Mouse (Mus musculus): ENCODE data around the gene Agap1. TPM values are rescaled to one million over a fixed set of nuclear protein-coding genes. Genes with fewer than 3 reads are reported as not detected.
A peak's percentile ranks its signal among the peaks of the same experiment; 100 is the strongest.
"Not testable (repeated sequence)": the region's sequence is repeated elsewhere in the genome, so short reads cannot be mapped to it uniquely, and the experiment has no call there.

Agap1 gene
- polyA plus RNA-seq, 1 experiment from 2014 or later: 42.6 TPM

GRCm38 (mm10) chr1:89481154-89481553, 26.5 kb downstream of the Agap1 start:
- Histone ChIP-seq H3K9ac (replicated peaks) (no peak overlapping the region), H3K4me1 (peaks cover 54% of the 10 kb centered on the region), H3K27ac (replicated peaks) (no peak overlapping the region), H3K36me3 (no peaks in the 10 kb centered on the region), H3K4me3 (replicated peaks) (no peak overlapping the region), H3K27me3 (replicated peaks) (no peaks in the 10 kb centered on the region), H3K4me2 (no peak overlapping the region), H3K9me3 (replicated peaks) (no peaks in the 10 kb centered on the region)
- ATAC-seq (ENCODE audit: low FRiP score): no peak
- WGBS: 71% methylated on average over 9 of the region's 9 CpGs

GRCm38 (mm10) chr1:89482812-89483211, 28.2 kb downstream of the Agap1 start:
- 52% methylated on average over 5 of the region's 5 CpGs for WGBS
- ATAC-seq (ENCODE audit: low FRiP score): no peak
- no peak overlapping the region for H3K27ac ChIP-seq (replicated peaks)
- H3K4me3 ChIP-seq (replicated peaks): no peak overlapping the region
- H3K9me3 ChIP-seq (replicated peaks): no peaks in the 10 kb centered on the region
- no peaks in the 10 kb centered on the region for H3K36me3 ChIP-seq
- peaks cover 63% of the 10 kb centered on the region for H3K4me1 ChIP-seq
- no peak overlapping the region for H3K9ac ChIP-seq (replicated peaks)
- no peaks in the 10 kb centered on the region for H3K27me3 ChIP-seq (replicated peaks)
- no peak overlapping the region for H3K4me2 ChIP-seq

GRCm38 (mm10) chr1:89486891-89487290, 32.3 kb downstream of the Agap1 start:
- Histone ChIP-seq H3K4me1 (peaks cover 43% of the 10 kb centered on the region), H3K9ac (replicated peaks) (no peak overlapping the region), H3K27ac (replicated peaks) (no peak overlapping the region), H3K9me3 (replicated peaks) (no peaks in the 10 kb centered on the region), H3K4me2 (no peak overlapping the region), H3K4me3 (replicated peaks) (no peak overlapping the region), H3K36me3 (no peaks in the 10 kb centered on the region), H3K27me3 (replicated peaks) (no peaks in the 10 kb centered on the region)
- WGBS: 93% methylated on average over 6 of the region's 6 CpGs
- ATAC-seq (ENCODE audit: low FRiP score): no peak

- no peak overlapping the region for H3K4me2 ChIP-seq
- H3K27me3 ChIP-seq (replicated peaks): no peaks in the 10 kb centered on the region
- no peak overlapping the region for H3K27ac ChIP-seq (replicated peaks)
- 57% methylated on average over 17 of the region's 17 CpGs for WGBS
- no peak overlapping the region for H3K9ac ChIP-seq (replicated peaks)
- no peak overlapping the region for H3K4me3 ChIP-seq (replicated peaks)
- peaks cover 35% of the 10 kb centered on the region for H3K4me1 ChIP-seq
- H3K36me3 ChIP-seq: no peaks in the 10 kb centered on the region
- H3K9me3 ChIP-seq (replicated peaks): no peaks in the 10 kb centered on the region
- peak; percentile 25; the same call in 1 of the 2 replicates for ATAC-seq (ENCODE audit: low FRiP score)
These were observed 34.7 kb downstream of the Agap1 start for GRCm38 (mm10) chr1:89489111-89489971.

- H3K4me1 ChIP-seq: peaks cover 37% of the 10 kb centered on the region
These were observed 38.6 kb downstream of the Agap1 start for GRCm38 (mm10) chr1:89493177-89493576.

GRCm38 (mm10) chr1:89494816-89495215, 40.2 kb downstream of the Agap1 start:
- Histone ChIP-seq H3K4me3 (replicated peaks) (no peak overlapping the region), H3K27ac (replicated peaks) (no peak overlapping the region; the same call in 1 of the 2 replicates), H3K9me3 (replicated peaks) (no peaks in the 10 kb centered on the region), H3K9ac (replicated peaks) (no peak overlapping the region), H3K4me1 (peaks cover 38% of the 10 kb centered on the region), H3K27me3 (replicated peaks) (no peaks in the 10 kb centered on the region), H3K4me2 (no peak overlapping the region), H3K36me3 (no peaks in the 10 kb centered on the region)
- no peak for ATAC-seq (ENCODE audit: low FRiP score)
- WGBS: 73% methylated on average over 1 of the region's 1 CpGs

More at GRCm38 (mm10) chr1:89493177-89493576, 38.6 kb downstream of the Agap1 start:
- Histone ChIP-seq H3K27me3 (replicated peaks) (no peaks in the 10 kb centered on the region), H3K27ac (replicated peaks) (no peak overlapping the region), H3K9ac (replicated peaks) (no peak overlapping the region), H3K36me3 (no peaks in the 10 kb centered on the region), H3K4me3 (replicated peaks) (no peak overlapping the region), H3K4me2 (no peak overlapping the region), H3K9me3 (replicated peaks) (no peaks in the 10 kb centered on the region)
- ATAC-seq (ENCODE audit: low FRiP score): no peak
- WGBS: 88% methylated on average over 5 of the region's 5 CpGs

- Histone ChIP-seq H3K27ac (replicated peaks) (no peak overlapping the region), H3K4me3 (replicated peaks) (no peak overlapping the region), H3K4me1 (peaks cover 49% of the 10 kb centered on the region), H3K4me2 (no peak overlapping the region), H3K9ac (replicated peaks) (no peak overlapping the region), H3K36me3 (no peaks in the 10 kb centered on the region), H3K9me3 (replicated peaks) (no peaks in the 10 kb centered on the region), H3K27me3 (replicated peaks) (no peaks in the 10 kb centered on the region)
- ATAC-seq (ENCODE audit: low FRiP score): no peak
- 70% methylated on average over 7 of the region's 7 CpGs for WGBS
These were observed 41.6 kb downstream of the Agap1 start for GRCm38 (mm10) chr1:89496204-89496603.

- Histone ChIP-seq H3K4me3 (replicated peaks) (no peak overlapping the region), H3K36me3 (no peaks in the 10 kb centered on the region), H3K9ac (replicated peaks) (no peak overlapping the region), H3K4me2 (no peak overlapping the region), H3K9me3 (replicated peaks) (no peaks in the 10 kb centered on the region), H3K27me3 (replicated peaks) (no peaks in the 10 kb centered on the region), H3K4me1 (peaks cover 36% of the 10 kb centered on the region), H3K27ac (replicated peaks) (no peak overlapping the region)
- 70% methylated on average over 2 of the region's 2 CpGs for WGBS
- no peak for ATAC-seq (ENCODE audit: low FRiP score)
These were observed 46.3 kb downstream of the Agap1 start for GRCm38 (mm10) chr1:89500925-89501324.

GRCm38 (mm10) chr1:89501346-89501745, 46.7 kb downstream of the Agap1 start:
- Histone ChIP-seq H3K4me1 (peaks cover 36% of the 10 kb centered on the region), H3K9ac (replicated peaks) (no peak overlapping the region), H3K4me3 (replicated peaks) (no peak overlapping the region), H3K9me3 (replicated peaks) (no peaks in the 10 kb centered on the region), H3K36me3 (no peaks in the 10 kb centered on the region), H3K27me3 (replicated peaks) (no peaks in the 10 kb centered on the region), H3K27ac (replicated peaks) (no peak overlapping the region), H3K4me2 (no peak overlapping the region)
- ATAC-seq (ENCODE audit: low FRiP score): no peak
- WGBS: 93% methylated on average over 4 of the region's 4 CpGs

- not testable (repeated sequence) for H3K4me2 ChIP-seq; H3K36me3 ChIP-seq; H3K4me3 ChIP-seq (replicated peaks); H3K27me3 ChIP-seq (replicated peaks); H3K9me3 ChIP-seq (replicated peaks); H3K27ac ChIP-seq (replicated peaks); ATAC-seq (ENCODE audit: low FRiP score); H3K9ac ChIP-seq (replicated peaks)
- peaks cover 34% of the 10 kb centered on the region for H3K4me1 ChIP-seq
These were observed 47.3 kb downstream of the Agap1 start for GRCm38 (mm10) chr1:89501891-89502290.

- no peak overlapping the region for H3K27ac ChIP-seq (replicated peaks)
- H3K4me2 ChIP-seq: no peak overlapping the region
- no peaks in the 10 kb centered on the region for H3K9me3 ChIP-seq (replicated peaks)
- no peak overlapping the region for H3K4me3 ChIP-seq (replicated peaks)
- WGBS: 56% methylated on average over 2 of the region's 2 CpGs
- ATAC-seq (ENCODE audit: low FRiP score): no peak
- H3K4me1 ChIP-seq: peaks cover 41% of the 10 kb centered on the region
- no peak overlapping the region for H3K9ac ChIP-seq (replicated peaks)
- no peaks in the 10 kb centered on the region for H3K27me3 ChIP-seq (replicated peaks)
- no peaks in the 10 kb centered on the region for H3K36me3 ChIP-seq
These were observed 54.6 kb downstream of the Agap1 start for GRCm38 (mm10) chr1:89509196-89509595.

- peak overlapping the region; percentile 63 for H3K27ac ChIP-seq (replicated peaks)
- no peaks in the 10 kb centered on the region for H3K36me3 ChIP-seq
- H3K4me1 ChIP-seq: peaks cover 41% of the 10 kb centered on the region
- no peak overlapping the region for H3K4me2 ChIP-seq
- no peak overlapping the region for H3K4me3 ChIP-seq (replicated peaks)
- no peaks in the 10 kb centered on the region for H3K27me3 ChIP-seq (replicated peaks)
- ATAC-seq (ENCODE audit: low FRiP score): 0 out of 2 replicates have a peak, but pooled peaks have one; percentile 16
- no peaks in the 10 kb centered on the region for H3K9me3 ChIP-seq (replicated peaks)
- WGBS: 24% methylated on average over 8 of the region's 8 CpGs
- H3K9ac ChIP-seq (replicated peaks): no peak overlapping the region
These were observed 55.2 kb downstream of the Agap1 start for GRCm38 (mm10) chr1:89509763-89510340.

Measured in neural tube, embryonic 15.5 days (tissue).